Mouse (Mus musculus): ENCODE measurements at regions not wholly inside any gene's neighbourhood (a gene's known extent, or its start where the extent isn't known, plus 50 kb on each side); places are given as distances from the start of the nearest gene placed in this dataset.
A peak's percentile ranks its signal among the peaks of the same experiment; 100 is the strongest.

DNA sequence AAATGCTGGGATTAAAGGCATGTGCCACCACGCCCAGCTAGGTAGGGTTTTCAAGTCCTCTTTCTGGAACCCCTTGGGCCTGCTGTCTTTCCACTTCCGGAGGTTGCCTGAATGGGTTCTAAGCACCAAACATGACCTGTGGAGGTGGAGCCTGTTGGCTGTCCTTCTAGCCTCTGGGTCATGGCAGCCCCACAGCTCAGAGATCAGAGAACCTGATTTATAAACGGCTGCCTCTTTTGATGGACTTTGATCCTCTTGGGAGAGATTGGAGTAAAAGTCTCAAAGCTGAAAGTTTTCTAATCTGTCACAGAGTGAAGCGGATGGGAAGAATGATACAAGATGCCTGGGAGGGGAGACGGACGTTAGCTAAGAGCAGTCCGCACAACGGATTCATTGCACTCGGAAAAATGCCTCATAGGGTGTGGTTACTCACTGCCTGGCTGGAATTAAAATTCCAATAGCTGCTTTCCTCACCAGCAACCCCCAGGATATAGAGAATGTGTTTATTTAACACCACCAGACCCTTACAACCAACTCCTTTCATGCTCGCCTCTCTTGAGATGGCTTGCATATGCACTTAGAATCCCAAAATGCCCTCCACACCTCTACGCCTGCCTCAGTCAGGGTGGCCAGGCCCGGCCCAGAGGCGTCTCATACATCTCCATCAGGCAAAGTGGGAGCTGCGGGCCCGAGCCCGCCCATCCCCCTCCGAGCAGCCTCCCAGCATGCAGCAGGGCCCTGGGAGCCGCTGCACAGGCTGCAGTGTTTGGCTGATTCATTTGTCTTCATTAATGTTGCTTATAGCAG is 122.4 kb upstream of the Arhgap5 start:
- Histone ChIP-seq H3K9ac (ENCODE audit: low read length) (no peak overlapping the region; the same call in 1 of the 2 replicates), H3K4me3 (ENCODE audit: low read depth, low read length) (no peak overlapping the region)
- 32% methylated on average over 18 of the region's 18 CpGs for WGBS

DNA sequence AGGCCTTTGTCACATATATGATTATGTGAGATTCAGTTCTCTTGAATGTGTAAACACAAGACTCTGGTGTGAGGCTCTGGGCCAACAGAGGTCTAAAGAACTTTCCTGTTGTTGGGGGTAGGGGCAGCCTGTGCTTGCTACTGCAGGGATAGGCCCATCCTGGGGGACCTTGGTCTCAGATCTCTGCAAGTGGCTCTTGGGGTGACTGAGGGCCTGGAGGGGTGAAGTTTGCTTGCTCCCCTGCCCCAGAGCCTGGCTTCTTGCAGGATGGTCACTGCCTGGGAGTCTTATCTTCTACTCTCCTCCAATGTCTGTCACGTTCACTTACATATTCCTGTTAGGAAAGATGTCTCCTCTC is 121.8 kb upstream of the Arhgap5 start:
- Histone ChIP-seq H3K27ac (ENCODE audit: low read depth) (no peak overlapping the region), H3K4me2 (ENCODE audit: low read length) (no peak overlapping the region), H3K27me3 (replicated peaks; ENCODE audit: control insufficient read depth, insufficient read depth, low read length) (no peaks in the 10 kb centered on the region), H3K4me1 (replicated peaks; ENCODE audit: control insufficient read depth, insufficient read depth, low read length) (peaks cover 24% of the 10 kb centered on the region), H3K9me3 (ENCODE audit: control insufficient read depth, low read length) (no peaks in the 10 kb centered on the region), H3K36me3 (ENCODE audit: control insufficient read depth, insufficient read depth, low read length) (no peaks in the 10 kb centered on the region), H3K9ac (ENCODE audit: low read length) (no peak overlapping the region; the same call in 1 of the 2 replicates), H3K4me3 (ENCODE audit: low read depth, low read length) (no peak overlapping the region)
- ATAC-seq (replicated peaks; ENCODE audit: low FRiP score, low TSS enrichment, low read depth) (no peak; the same call in 1 of the 2 replicates), DNase-seq (ENCODE audit: low spot score) (peak; percentile 60)
- WGBS: 80% methylated on average over 1 of the region's 1 CpGs

More for the DNA sequence above, 122.4 kb upstream of the Arhgap5 start:
- Histone ChIP-seq H3K27me3 (replicated peaks; ENCODE audit: control insufficient read depth, insufficient read depth, low read length) (no peaks in the 10 kb centered on the region), H3K27ac (ENCODE audit: low read depth) (peak overlapping the region; percentile 2; the same call in 1 of the 2 replicates), H3K9me3 (ENCODE audit: control insufficient read depth, low read length) (no peaks in the 10 kb centered on the region), H3K36me3 (ENCODE audit: control insufficient read depth, insufficient read depth, low read length) (no peaks in the 10 kb centered on the region), H3K4me1 (replicated peaks; ENCODE audit: control insufficient read depth, insufficient read depth, low read length) (peaks cover 24% of the 10 kb centered on the region), H3K4me2 (ENCODE audit: low read length) (peak overlapping the region; percentile 28)
- ATAC-seq (replicated peaks; ENCODE audit: low FRiP score, low TSS enrichment, low read depth) (peak; percentile 44), DNase-seq (ENCODE audit: low spot score) (peak; percentile 78)

DNA sequence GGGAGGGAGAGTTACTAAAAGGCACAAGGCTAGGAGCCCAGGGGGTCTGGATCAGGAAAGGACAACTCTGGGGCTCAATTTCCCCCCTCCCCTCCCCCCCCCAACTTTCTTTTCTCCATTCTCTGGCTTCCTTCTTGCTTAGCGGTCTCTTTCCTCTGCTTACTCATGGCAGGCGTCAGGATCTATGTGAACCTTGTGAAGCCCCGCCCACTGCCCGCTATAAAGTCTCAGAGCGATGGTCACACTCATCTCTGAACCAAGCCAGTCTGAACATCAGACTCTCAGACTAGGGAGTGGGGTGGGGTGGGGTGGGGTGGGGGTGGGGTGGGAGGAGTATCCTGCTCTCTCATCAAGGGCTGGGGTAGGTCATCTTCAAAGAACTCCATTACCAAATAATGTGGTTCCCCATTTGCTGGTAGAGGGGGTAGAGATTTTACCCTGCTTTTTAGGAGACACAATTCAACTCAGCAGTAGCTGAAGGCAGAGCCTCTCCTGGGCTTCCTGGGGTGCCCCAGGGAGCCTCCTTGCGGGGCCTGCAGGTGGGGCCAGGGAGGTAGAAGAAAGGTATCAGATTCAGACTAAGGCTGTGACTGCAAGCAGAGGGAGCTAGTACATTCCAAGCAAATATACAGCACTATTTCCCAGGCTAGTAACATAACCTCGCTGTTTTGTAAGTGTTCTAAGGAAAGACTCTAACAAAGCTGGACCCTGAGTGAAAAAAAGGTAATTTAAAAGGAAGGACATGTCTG is 120.8 kb upstream of the Arhgap5 start:
- DNase-seq (ENCODE audit: low spot score) (no peak), ATAC-seq (replicated peaks; ENCODE audit: low FRiP score, low TSS enrichment, low read depth) (peak; percentile 77)
- Histone ChIP-seq H3K4me1 (replicated peaks; ENCODE audit: control insufficient read depth, insufficient read depth, low read length) (peaks cover 24% of the 10 kb centered on the region), H3K36me3 (ENCODE audit: control insufficient read depth, insufficient read depth, low read length) (no peaks in the 10 kb centered on the region), H3K9ac (ENCODE audit: low read length) (no peak overlapping the region), H3K27ac (ENCODE audit: low read depth) (no peak overlapping the region), H3K27me3 (replicated peaks; ENCODE audit: control insufficient read depth, insufficient read depth, low read length) (no peaks in the 10 kb centered on the region), H3K4me3 (ENCODE audit: low read depth, low read length) (no peak overlapping the region), H3K9me3 (ENCODE audit: control insufficient read depth, low read length) (no peaks in the 10 kb centered on the region), H3K4me2 (ENCODE audit: low read length) (0 out of 2 replicates have a peak overlapping the region, but pooled peaks have one; percentile 5)
- WGBS: 9% methylated on average over 7 of the region's 7 CpGs

DNA sequence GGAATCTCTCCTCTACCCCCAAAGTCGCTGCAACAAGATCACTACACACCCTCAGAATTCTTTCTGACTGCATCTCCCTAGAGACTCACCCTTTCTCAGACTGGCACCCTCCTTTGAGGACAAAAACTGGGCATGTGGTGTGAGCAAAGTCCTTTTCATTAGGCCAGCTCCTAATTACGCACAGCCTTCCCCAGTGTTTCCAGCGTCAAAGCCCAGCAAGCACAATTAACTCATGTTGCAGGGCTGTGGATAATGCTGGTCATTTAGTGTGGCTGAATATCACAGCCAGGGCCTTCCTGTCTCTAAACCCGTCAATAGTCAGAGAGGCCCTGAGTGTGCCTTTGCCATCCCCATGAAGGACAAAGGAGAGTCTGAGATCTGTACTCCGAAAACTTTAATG is 114.2 kb upstream of the Arhgap5 start:
- Histone ChIP-seq H3K4me2 (ENCODE audit: low read length) (no peak overlapping the region), H3K4me1 (replicated peaks; ENCODE audit: control insufficient read depth, insufficient read depth, low read length) (no peaks in the 10 kb centered on the region), H3K9ac (ENCODE audit: low read length) (no peak overlapping the region), H3K9me3 (ENCODE audit: control insufficient read depth, low read length) (0 out of 2 replicates have a peak, but pooled peaks cover 3% of the 10 kb centered on the region), H3K36me3 (ENCODE audit: control insufficient read depth, insufficient read depth, low read length) (no peaks in the 10 kb centered on the region), H3K4me3 (ENCODE audit: low read depth, low read length) (no peak overlapping the region), H3K27me3 (replicated peaks; ENCODE audit: control insufficient read depth, insufficient read depth, low read length) (no peaks in the 10 kb centered on the region), H3K27ac (ENCODE audit: low read depth) (no peak overlapping the region)
- 79% methylated on average over 5 of the region's 5 CpGs for WGBS
- no peak for ATAC-seq (replicated peaks; ENCODE audit: low FRiP score, low TSS enrichment, low read depth)
- DNase-seq (ENCODE audit: low spot score): no peak

DNA sequence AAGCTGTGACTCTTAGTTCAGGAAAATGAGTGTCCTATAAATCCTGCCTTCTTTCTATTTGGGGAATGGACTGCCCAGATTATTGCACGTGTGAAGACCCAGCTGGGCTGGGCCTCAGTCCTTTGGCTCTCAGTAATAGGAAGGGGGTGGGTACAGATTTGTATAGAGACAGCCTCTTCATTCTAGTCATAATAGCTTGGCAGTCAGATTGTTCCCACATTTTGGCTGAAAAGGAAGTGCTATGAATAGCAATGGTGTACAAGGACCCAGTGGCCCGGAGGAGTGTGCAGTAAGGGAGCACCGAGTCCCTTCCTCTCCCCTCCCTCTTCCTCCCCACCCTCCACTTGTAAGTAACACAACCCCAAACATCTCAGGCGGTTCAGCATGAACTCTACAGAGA is 113.5 kb upstream of the Arhgap5 start:
- Histone ChIP-seq H3K9me3 (ENCODE audit: control insufficient read depth, low read length) (0 out of 2 replicates have a peak, but pooled peaks cover 3% of the 10 kb centered on the region), H3K9ac (ENCODE audit: low read length) (no peak overlapping the region), H3K4me2 (ENCODE audit: low read length) (no peak overlapping the region), H3K36me3 (ENCODE audit: control insufficient read depth, insufficient read depth, low read length) (no peaks in the 10 kb centered on the region), H3K4me1 (replicated peaks; ENCODE audit: control insufficient read depth, insufficient read depth, low read length) (no peaks in the 10 kb centered on the region), H3K27me3 (replicated peaks; ENCODE audit: control insufficient read depth, insufficient read depth, low read length) (no peaks in the 10 kb centered on the region), H3K27ac (ENCODE audit: low read depth) (no peak overlapping the region), H3K4me3 (ENCODE audit: low read depth, low read length) (no peak overlapping the region)
- DNase-seq (ENCODE audit: low spot score): no peak
- no peak for ATAC-seq (replicated peaks; ENCODE audit: low FRiP score, low TSS enrichment, low read depth)
- WGBS: 63% methylated on average over 4 of the region's 4 CpGs

DNA sequence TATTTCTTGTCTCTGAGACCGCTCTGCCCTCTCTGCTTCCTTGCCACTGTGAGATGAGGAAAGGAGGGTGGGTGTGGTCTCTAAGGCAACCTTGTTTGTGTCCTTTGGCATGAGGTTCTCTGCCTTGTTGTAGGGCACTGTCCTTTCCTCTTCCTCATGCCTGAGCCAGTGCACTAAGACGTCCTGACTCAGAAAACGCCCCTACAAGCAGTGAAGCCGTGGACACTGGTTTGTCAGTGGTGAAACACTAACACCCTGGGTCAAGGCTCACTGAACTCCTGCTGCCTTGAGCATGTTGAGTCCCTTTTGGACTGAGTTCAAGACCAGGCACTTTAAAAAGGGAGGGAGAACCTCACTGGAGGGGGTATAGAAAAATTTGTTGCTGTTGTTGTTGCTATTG is 111.1 kb upstream of the Arhgap5 start:
- ATAC-seq (replicated peaks; ENCODE audit: low FRiP score, low TSS enrichment, low read depth) (no peak), DNase-seq (ENCODE audit: low spot score) (no peak)
- Histone ChIP-seq H3K4me3 (ENCODE audit: low read depth, low read length) (no peak overlapping the region), H3K27ac (ENCODE audit: low read depth) (no peak overlapping the region), H3K9ac (ENCODE audit: low read length) (no peak overlapping the region), H3K4me1 (replicated peaks; ENCODE audit: control insufficient read depth, insufficient read depth, low read length) (no peaks in the 10 kb centered on the region), H3K27me3 (replicated peaks; ENCODE audit: control insufficient read depth, insufficient read depth, low read length) (no peaks in the 10 kb centered on the region), H3K36me3 (ENCODE audit: control insufficient read depth, insufficient read depth, low read length) (no peaks in the 10 kb centered on the region), H3K9me3 (ENCODE audit: control insufficient read depth, low read length) (0 out of 2 replicates have a peak, but pooled peaks cover 3% of the 10 kb centered on the region), H3K4me2 (ENCODE audit: low read length) (no peak overlapping the region)
- WGBS: 81% methylated on average over 4 of the region's 4 CpGs

DNA sequence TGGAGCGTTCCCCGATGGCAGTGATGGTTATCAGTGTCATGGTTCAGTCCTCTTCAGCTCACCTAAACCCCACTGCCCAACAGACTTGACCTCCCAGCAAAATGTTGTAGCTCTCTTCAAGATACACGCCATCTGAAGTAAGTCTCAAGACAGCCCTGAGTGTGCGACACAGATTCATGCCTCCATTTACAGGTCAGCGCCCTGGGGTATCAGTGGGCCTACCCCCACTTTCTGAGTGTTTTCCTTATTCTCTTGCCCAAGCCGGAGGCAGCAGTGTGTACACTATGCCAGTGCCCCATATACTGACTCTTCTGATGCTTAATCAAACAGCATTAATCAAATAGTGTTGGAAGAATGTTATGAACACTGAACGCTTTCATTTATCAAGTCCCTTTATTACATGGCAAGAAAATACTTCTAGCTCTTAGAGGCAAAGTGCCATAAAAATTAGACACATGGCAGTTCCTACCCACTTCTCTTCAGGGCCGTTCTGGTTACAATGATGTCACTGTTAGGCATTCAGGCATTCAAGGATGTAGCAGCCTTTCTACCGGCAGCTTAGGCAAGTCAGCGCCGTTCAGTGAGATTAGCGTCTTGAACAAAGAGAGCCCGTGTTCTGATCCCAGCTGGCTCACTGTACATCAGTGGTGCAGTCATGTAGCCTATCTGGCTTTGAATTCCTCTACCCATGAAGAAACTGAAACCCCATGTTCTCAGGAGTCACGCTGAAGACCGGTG is 109.6 kb upstream of the Arhgap5 start:
- DNase-seq (ENCODE audit: low spot score) (no peak), ATAC-seq (replicated peaks; ENCODE audit: low FRiP score, low TSS enrichment, low read depth) (no peak)
- Histone ChIP-seq H3K4me2 (ENCODE audit: low read length) (no peak overlapping the region), H3K9me3 (ENCODE audit: control insufficient read depth, low read length) (no peaks in the 10 kb centered on the region), H3K4me1 (replicated peaks; ENCODE audit: control insufficient read depth, insufficient read depth, low read length) (no peaks in the 10 kb centered on the region), H3K27me3 (replicated peaks; ENCODE audit: control insufficient read depth, insufficient read depth, low read length) (no peaks in the 10 kb centered on the region), H3K9ac (ENCODE audit: low read length) (no peak overlapping the region), H3K36me3 (ENCODE audit: control insufficient read depth, insufficient read depth, low read length) (no peaks in the 10 kb centered on the region), H3K27ac (ENCODE audit: low read depth) (no peak overlapping the region), H3K4me3 (ENCODE audit: low read depth, low read length) (no peak overlapping the region)
- 75% methylated on average over 15 of the region's 15 CpGs for WGBS

DNA sequence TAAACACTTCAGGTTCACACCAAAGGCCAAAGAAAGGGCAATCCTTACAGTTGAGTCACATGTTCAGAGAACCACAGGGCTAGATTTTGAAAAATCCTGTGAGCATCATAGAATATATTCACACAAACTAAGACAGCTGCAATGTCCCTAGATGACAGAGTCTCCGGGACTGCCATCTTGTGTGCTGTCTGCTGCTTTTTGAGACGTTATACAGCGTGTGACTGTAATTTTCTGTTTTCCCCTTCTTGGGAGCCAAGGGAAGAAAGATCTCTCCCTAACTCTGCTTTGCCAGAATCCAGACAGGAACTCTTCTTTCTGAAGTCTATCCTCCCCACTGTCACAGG is 109.1 kb upstream of the Arhgap5 start:
- no peak overlapping the region for H3K27ac ChIP-seq (ENCODE audit: low read depth)
- no peak overlapping the region for H3K4me2 ChIP-seq (ENCODE audit: low read length)
- no peak for DNase-seq (ENCODE audit: low spot score)
- H3K27me3 ChIP-seq (replicated peaks; ENCODE audit: control insufficient read depth, insufficient read depth, low read length): no peaks in the 10 kb centered on the region
- no peak overlapping the region for H3K9ac ChIP-seq (ENCODE audit: low read length)
- H3K4me3 ChIP-seq (ENCODE audit: low read depth, low read length): no peak overlapping the region
- WGBS: 88% methylated on average over 3 of the region's 3 CpGs
- H3K4me1 ChIP-seq (replicated peaks; ENCODE audit: control insufficient read depth, insufficient read depth, low read length): no peaks in the 10 kb centered on the region
- no peak for ATAC-seq (replicated peaks; ENCODE audit: low FRiP score, low TSS enrichment, low read depth)
- H3K36me3 ChIP-seq (ENCODE audit: control insufficient read depth, insufficient read depth, low read length): no peaks in the 10 kb centered on the region
- no peaks in the 10 kb centered on the region for H3K9me3 ChIP-seq (ENCODE audit: control insufficient read depth, low read length)

Measured in intestine, embryonic 14.5 days (tissue).